Mouse (Mus musculus) layer of hippocampus, postnatal 10 days (tissue): ENCODE measurements around the gene Kif5c. TPM values are rescaled to one million over a fixed set of nuclear protein-coding genes. Genes with fewer than 3 reads are reported as not detected.

Source experiments
- DNase-seq, 2 experiments: peaks; one replicate each; pipeline ENCODE4 v3.0.0; 2021; ENCODE audit warnings: low spot score in 2 of 2
- total RNA-seq, 2 experiments: library from RNA; stranded (reverse); gene quantifications; 2 replicates each; pipeline ENCODE4 v1.2.3; 2021

The Kif5c gene
- total RNA-seq, 2 experiments from 2014 or later = 545 to 571 TPM

GRCm38 (mm10) chr2:49661348-49661747 lies 42.2 kb downstream of the Kif5c start:
- DNase-seq = peak in 1 of 2 experiments; percentile 10

GRCm38 (mm10) chr2:49661872-49662271 lies 42.8 kb downstream of the Kif5c start:
- DNase-seq = no peak

- DNase-seq = peak in 1 of 2 experiments; percentile 9
These were observed 52.8 kb downstream of the Kif5c start for GRCm38 (mm10) chr2:49671753-49672500.

- DNase-seq = peak in 1 of 2 experiments; percentile 32
These were observed 53.4 kb downstream of the Kif5c start for GRCm38 (mm10) chr2:49672501-49672874.

- DNase-seq = no peak
These were observed 56.9 kb downstream of the Kif5c start for GRCm38 (mm10) chr2:49676020-49676419.

- DNase-seq = no peak
These were observed 59.3 kb downstream of the Kif5c start for GRCm38 (mm10) chr2:49678386-49678785.

GRCm38 (mm10) chr2:49679135-49679964 lies 60.3 kb downstream of the Kif5c start:
- DNase-seq = no peak

- DNase-seq = no peak
These were observed 63.7 kb downstream of the Kif5c start for GRCm38 (mm10) chr2:49682754-49683153.

GRCm38 (mm10) chr2:49684808-49685207 lies 65.7 kb downstream of the Kif5c start:
- DNase-seq = no peak

GRCm38 (mm10) chr2:49690421-49690826 lies 71.3 kb downstream of the Kif5c start:
- no peak for DNase-seq

- no peak for DNase-seq
These were observed 72.3 kb downstream of the Kif5c start for GRCm38 (mm10) chr2:49691441-49691840.

- no peak for DNase-seq
These were observed 75.6 kb downstream of the Kif5c start for GRCm38 (mm10) chr2:49694727-49695126.

GRCm38 (mm10) chr2:49695461-49695860 lies 76.4 kb downstream of the Kif5c start:
- no peak for DNase-seq

GRCm38 (mm10) chr2:49698851-49699250 lies 79.8 kb downstream of the Kif5c start:
- no peak for DNase-seq

GRCm38 (mm10) chr2:49700176-49700971 lies 81.3 kb downstream of the Kif5c start:
- no peak for DNase-seq

- no peak for DNase-seq
These were observed 91.1 kb downstream of the Kif5c start for GRCm38 (mm10) chr2:49710223-49710622.

- no peak for DNase-seq
These were observed 92.6 kb downstream of the Kif5c start for GRCm38 (mm10) chr2:49711693-49712092.

- DNase-seq = no peak
These were observed 93.3 kb downstream of the Kif5c start for GRCm38 (mm10) chr2:49712336-49712887.

GRCm38 (mm10) chr2:49716490-49716889 lies 97.4 kb downstream of the Kif5c start:
- DNase-seq = no peak

GRCm38 (mm10) chr2:49717437-49718116 lies 98.5 kb downstream of the Kif5c start:
- no peak for DNase-seq

- no peak for DNase-seq
These were observed 99.4 kb downstream of the Kif5c start for GRCm38 (mm10) chr2:49718492-49718891.
